Mouse (Mus musculus) kidney, adult 2 months (tissue): ENCODE data around the gene Trio. TPM values are rescaled to one million over a fixed set of nuclear protein-coding genes. Genes with fewer than 3 reads are reported as not detected.

Source experiments
- DNase-seq: peaks from one replicate; pipeline ENCODE4 v3.0.0; 2021
- H3K27ac ChIP-seq: fragments of 200-500 bp; 2 replicates; pipeline ENCODE4 v1.5.1; 2012; ENCODE audit warnings: low read depth, low read length, control low read depth, inconsistent platforms; ENCODE audit not compliant: insufficient read depth
- H3K27me3 ChIP-seq: fragments of 200-500 bp; replicated peaks from 2 replicates; pipeline ENCODE4 v1.6.1; 2012; ENCODE audit warnings: mild to moderate bottlenecking, moderate library complexity, low read length, inconsistent platforms; ENCODE audit not compliant: control insufficient read depth, insufficient read depth
- H3K36me3 ChIP-seq: fragments of 200-500 bp; 2 replicates; pipeline ENCODE4 v1.6.1; 2012; ENCODE audit warnings: mild to moderate bottlenecking, moderate library complexity, low read length, inconsistent platforms; ENCODE audit not compliant: control insufficient read depth, insufficient read depth
- H3K4me1 ChIP-seq: fragments of 200-500 bp; 2 replicates; pipeline ENCODE4 v1.6.1; 2011; ENCODE audit warnings: low read length; ENCODE audit not compliant: control insufficient read depth, insufficient read depth
- H3K4me3 ChIP-seq: fragments of 200-500 bp; 2 replicates; pipeline ENCODE4 v1.5.1; 2011; ENCODE audit warnings: mild to moderate bottlenecking, low read depth, low read length, control low read depth; ENCODE audit not compliant: insufficient read depth
- CTCF ChIP-seq: fragments of 200-500 bp; conservative IDR thresholded peaks from 2 replicates; pipeline ENCODE4 v1.5.1; 2011; ENCODE audit warnings: low read depth, mild to moderate bottlenecking, control low read depth, low read length, moderate library complexity, mixed read lengths; ENCODE audit not compliant: insufficient read depth, insufficient read length
- POLR2A ChIP-seq: fragments of 200-500 bp; IDR thresholded peaks from one replicate; pipeline ENCODE4 v1.6.1; 2011; ENCODE audit warnings: low read depth, low read length, control low read depth
- WGBS: fragments of 180-500 bp; shearing (Covaris S2); methylation state at CpG from one replicate; pipeline ENCODE4 v1.1.7; 2018; 5-methylcytosine and 5-hydroxymethylcytosine counted together
- polyA plus RNA-seq: library from polyadenylated mRNA; depleted of rRNA; stranded (reverse); fragments of >200 nt; gene quantifications from 2 replicates; pipeline ENCODE4 v1.2.3, GENCODE M21; 2012

Trio gene
- polyA plus RNA-seq, 1 experiment = 37.2 TPM

- H3K4me1 ChIP-seq = no peaks in the 10 kb centered on the region
- TF ChIP-seq CTCF (no peak), POLR2A (no peak)
- no peak overlapping the region for H3K27ac ChIP-seq
- H3K4me3 ChIP-seq = no peak overlapping the region
- no peak for DNase-seq
- no peaks in the 10 kb centered on the region for H3K27me3 ChIP-seq
- peaks cover 1% of the 10 kb centered on the region; the same call in 1 of the 2 replicates for H3K36me3 ChIP-seq
- WGBS = 76% methylated on average over 16 of the region's 16 CpGs
Measured at GRCm38 (mm10) chr15:27904346-27905005, 121.2 kb downstream of the Trio start.

GRCm38 (mm10) chr15:27901200-27901599 is 124.4 kb downstream of the Trio start:
- no peak for DNase-seq
- Histone ChIP-seq H3K36me3 (peaks cover 1% of the 10 kb centered on the region; the same call in 1 of the 2 replicates), H3K27ac (no peak overlapping the region), H3K27me3 (no peaks in the 10 kb centered on the region), H3K4me1 (no peaks in the 10 kb centered on the region), H3K4me3 (no peak overlapping the region)
- WGBS = 85% methylated on average over 15 of the region's 15 CpGs
- TF ChIP-seq CTCF = no peak

- TF ChIP-seq CTCF (no peak), POLR2A (no peak)
- WGBS = 49% methylated on average over 6 of the region's 6 CpGs
- no peak overlapping the region for H3K4me3 ChIP-seq
Measured at GRCm38 (mm10) chr15:27898795-27899406, 126.7 kb downstream of the Trio start.

GRCm38 (mm10) chr15:27894112-27894511 is 131.5 kb downstream of the Trio start:
- Histone ChIP-seq H3K27me3 (no peaks in the 10 kb centered on the region), H3K4me1 (no peaks in the 10 kb centered on the region), H3K36me3 (no peaks in the 10 kb centered on the region; the same call in 1 of the 2 replicates), H3K4me3 (no peak overlapping the region), H3K27ac (no peak overlapping the region)
- no peak for TF ChIP-seq POLR2A
- no peak for TF ChIP-seq CTCF
- 93% methylated on average over 12 of the region's 12 CpGs for WGBS
- no peak for DNase-seq

More at GRCm38 (mm10) chr15:27898795-27899406, 126.7 kb downstream of the Trio start:
- Histone ChIP-seq H3K4me1 (no peaks in the 10 kb centered on the region), H3K36me3 (peaks cover 1% of the 10 kb centered on the region), H3K27ac (no peak overlapping the region), H3K27me3 (no peaks in the 10 kb centered on the region)
- DNase-seq = peak; percentile 44

GRCm38 (mm10) chr15:27892029-27892428 is 133.6 kb downstream of the Trio start:
- TF ChIP-seq POLR2A (no peak), CTCF (no peak)
- H3K27me3 ChIP-seq = no peaks in the 10 kb centered on the region
- no peak overlapping the region for H3K27ac ChIP-seq
- no peaks in the 10 kb centered on the region; the same call in 1 of the 2 replicates for H3K36me3 ChIP-seq
- no peaks in the 10 kb centered on the region for H3K4me1 ChIP-seq
- no peak for DNase-seq
- no peak overlapping the region for H3K4me3 ChIP-seq
- 63% methylated on average over 5 of the region's 5 CpGs for WGBS

DNA sequence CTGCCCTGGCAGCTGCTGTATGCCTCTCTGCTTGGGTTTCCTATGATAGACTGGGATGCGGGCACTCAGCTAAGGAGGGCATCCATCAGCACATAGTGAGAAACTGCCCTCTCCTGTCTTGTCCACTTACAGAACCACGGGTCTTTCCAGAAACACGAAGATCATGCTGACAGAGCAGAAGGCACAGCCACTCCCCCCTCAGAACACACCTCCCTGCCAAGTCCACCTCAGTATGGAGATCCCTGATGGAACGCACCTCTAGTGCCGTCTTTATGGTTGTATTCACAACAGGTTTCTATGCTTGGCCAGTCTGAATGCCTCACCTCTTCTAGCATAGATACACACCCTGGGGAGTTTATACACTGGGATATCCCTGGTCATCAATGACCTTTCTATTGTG is 135.0 kb downstream of the Trio start:
- Histone ChIP-seq H3K4me3 (no peak overlapping the region), H3K27ac (no peak overlapping the region), H3K4me1 (no peaks in the 10 kb centered on the region), H3K27me3 (no peaks in the 10 kb centered on the region), H3K36me3 (no peaks in the 10 kb centered on the region; the same call in 1 of the 2 replicates)
- WGBS = 75% methylated on average over 5 of the region's 5 CpGs
- DNase-seq = no peak
- no peak for TF ChIP-seq POLR2A

DNA sequence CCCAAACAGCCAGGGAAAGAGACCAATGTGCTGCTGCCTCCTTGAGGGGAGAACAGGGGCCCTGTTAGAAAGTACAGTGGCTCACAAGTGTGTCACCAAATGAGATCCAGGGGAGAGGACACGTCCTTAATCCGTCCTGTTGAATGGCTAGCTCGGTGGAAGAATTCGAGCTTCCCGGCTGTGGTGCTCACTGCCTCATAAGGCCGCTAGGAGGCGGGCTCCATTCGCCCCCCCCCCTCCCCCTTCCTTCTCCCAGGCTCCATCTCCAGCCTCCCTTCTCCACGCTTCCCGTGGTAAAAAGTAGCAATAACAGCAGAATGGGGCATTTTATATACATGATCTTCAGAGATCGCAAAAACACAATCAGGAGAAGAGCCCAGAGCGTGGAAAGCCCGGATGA is 137.5 kb downstream of the Trio start:
- 66% methylated on average over 13 of the region's 13 CpGs for WGBS
- no peak for DNase-seq
- Histone ChIP-seq H3K4me3 (no peak overlapping the region), H3K4me1 (no peaks in the 10 kb centered on the region), H3K36me3 (no peaks in the 10 kb centered on the region), H3K27ac (no peak overlapping the region), H3K27me3 (no peaks in the 10 kb centered on the region)
- TF ChIP-seq POLR2A (no peak), CTCF (0 out of 2 replicates have a peak, but pooled peaks have one; percentile 20)
